Mouse (Mus musculus) frontal cortex, adult 2 months (tissue): ENCODE measurements around the gene Kcnk1. TPM values are rescaled to one million over a fixed set of nuclear protein-coding genes. Genes with fewer than 3 reads are reported as not detected.

Experiments used
- DNase-seq, 2 experiments: peaks; one replicate each; pipeline ENCODE4 v3.0.0; 2022; ENCODE audit warnings: low spot score in 1 of 2; ENCODE audit errors: extremely low spot score in 1 of 2
- polyA plus RNA-seq: library from polyadenylated mRNA; depleted of rRNA; stranded (reverse); fragments of >200 nt; gene quantifications from 2 replicates; pipeline ENCODE4 v1.2.3, GENCODE M21; 2012; rRNA removed

Gene Kcnk1
- polyA plus RNA-seq, 1 experiment, result 85.7 TPM

DNA sequence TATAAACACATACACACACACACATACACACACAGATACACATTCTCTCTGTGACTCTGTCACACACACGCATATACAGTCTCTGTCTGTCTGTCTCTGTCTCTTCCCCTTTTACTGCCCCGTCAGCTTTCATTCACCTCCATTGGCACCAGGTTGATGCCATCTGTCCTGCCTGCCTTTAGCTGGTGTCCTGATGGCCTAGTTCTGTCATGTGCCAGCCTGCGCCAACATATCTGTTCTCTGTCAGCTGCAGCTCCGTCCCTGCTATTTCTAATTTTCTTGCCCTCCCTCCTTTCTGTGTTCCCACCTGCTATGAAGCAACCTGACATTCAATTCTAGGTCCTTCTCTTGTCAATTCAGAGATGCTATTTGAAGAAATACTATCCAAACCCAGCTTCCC, 40.1 kb downstream of the Kcnk1 start:
- DNase-seq, result no peak

DNA sequence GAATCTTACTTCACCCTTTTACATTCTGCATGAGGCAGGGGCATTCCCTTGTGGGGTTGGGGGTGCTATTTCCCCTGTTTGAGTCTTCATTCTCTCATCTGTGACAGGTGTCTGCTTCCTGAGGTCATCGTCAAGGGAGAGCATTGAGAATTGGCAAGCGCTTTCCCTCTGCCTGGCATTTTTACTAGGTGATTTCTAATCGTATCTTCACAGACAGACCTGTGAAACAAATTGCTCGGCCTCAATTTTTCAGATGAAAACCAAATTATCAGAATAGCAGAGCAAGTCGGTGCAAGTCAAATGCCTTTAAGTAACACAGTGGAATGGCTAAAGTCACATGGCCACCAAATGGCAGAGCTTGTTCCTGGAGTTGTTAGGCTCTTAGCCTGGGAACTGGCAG, 41.4 kb downstream of the Kcnk1 start:
- no peak for DNase-seq

DNA sequence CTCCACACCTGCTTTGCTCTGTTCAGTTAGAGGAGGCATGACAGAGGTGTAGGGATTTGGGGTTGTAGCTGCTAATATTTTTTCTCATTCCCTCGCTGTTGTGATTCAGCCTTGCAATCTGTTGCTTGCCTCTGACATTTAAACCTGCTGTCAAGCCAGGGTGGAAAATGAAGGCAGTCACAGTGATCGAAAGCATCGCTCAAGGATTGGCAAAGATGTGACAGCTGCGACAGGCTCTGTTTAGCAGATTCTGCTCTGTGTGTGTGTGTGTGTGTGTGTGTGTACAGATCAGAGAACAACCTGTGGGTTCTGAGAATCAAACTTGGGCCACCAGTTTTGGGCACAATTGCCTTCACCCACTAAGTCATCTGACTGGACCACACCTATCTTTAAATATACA, 50.8 kb downstream of the Kcnk1 start:
- DNase-seq, result no peak

DNA sequence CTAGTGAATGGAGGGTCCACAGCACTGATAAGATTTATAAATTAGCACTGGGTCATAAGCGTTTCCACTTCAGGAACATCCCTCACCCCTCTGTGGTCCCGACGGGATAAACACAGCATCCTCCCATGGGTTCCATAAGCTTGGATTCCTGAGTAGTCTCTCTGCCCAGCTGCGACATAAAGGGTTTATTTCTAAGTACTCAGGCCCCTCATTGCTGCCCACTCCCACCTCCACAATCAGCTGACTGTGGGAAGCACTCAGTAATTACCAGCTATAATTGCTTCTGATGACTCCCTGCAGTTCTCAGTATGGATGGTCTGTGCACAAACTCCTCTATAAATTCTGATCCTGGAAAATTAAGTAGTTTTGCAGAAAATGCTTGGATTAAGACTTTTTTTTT, 58.9 kb downstream of the Kcnk1 start:
- no peak for DNase-seq

DNA sequence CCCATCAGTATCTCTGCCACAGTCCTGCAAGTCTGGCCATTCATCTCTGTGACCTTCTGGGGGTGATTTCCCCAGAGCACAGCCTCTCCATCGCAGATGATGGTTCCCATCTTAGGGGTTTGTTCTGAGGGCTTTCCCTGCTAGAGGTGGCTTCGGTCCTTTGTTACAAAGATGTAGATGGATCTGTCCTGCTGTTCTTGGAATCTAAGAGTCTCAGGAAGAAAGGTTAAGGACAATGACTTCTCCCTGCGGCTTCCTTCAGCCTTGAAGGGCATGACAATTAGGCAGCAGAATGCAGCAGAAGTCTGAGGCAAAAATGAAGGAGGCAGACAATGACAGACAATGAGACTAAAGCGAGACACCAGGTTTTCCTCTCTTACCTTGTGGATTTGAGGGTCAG, 63.9 kb downstream of the Kcnk1 start:
- DNase-seq, result no peak

DNA sequence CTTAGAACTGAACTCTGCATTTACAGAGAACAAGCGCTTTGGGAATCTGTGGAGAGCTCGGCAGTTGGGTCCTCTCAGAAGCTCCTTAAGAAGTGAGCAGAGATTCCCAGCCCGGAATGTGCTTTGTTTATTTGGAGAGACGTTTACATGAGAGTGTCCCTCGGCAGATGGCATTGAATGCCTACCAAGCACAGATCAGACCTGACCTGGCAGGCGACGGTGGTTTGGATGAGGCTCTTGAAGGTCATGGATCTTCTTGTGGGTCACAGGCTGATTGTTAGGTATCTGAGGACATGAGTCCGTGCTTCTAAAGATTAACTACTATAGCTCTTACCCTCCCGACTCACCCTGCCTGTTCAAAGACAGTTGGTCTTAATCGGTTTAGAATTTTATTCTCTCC, 67.9 kb downstream of the Kcnk1 start:
- no peak for DNase-seq

DNA sequence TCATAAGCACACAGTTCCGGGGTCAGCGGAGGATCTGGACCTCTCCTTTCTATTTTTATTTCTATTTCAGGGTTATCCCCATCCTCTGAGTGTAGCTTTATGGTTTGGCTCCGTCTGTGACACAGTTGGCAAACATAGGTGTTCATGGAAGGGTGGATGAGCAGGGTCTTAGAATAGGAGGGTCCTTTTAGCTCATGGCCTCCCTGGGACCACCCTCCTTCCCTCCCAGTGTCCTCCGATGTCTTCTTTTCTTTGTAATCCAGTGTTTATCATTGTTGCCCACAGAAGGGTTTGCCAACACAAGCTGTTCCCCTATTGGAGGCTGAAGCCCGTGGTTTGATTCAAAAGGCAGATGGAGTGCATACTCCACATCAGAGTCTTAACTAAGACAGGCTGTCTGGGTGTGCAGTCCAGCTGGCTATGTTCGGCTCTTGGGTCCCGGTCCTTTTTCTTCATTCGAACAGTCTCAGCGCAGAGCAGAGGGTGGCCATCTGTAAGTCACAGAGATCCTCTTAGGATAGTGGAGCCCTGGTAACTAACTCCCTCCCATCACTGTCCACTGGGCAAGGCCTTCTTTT, 69.0 kb downstream of the Kcnk1 start:
- DNase-seq, result no peak

DNA sequence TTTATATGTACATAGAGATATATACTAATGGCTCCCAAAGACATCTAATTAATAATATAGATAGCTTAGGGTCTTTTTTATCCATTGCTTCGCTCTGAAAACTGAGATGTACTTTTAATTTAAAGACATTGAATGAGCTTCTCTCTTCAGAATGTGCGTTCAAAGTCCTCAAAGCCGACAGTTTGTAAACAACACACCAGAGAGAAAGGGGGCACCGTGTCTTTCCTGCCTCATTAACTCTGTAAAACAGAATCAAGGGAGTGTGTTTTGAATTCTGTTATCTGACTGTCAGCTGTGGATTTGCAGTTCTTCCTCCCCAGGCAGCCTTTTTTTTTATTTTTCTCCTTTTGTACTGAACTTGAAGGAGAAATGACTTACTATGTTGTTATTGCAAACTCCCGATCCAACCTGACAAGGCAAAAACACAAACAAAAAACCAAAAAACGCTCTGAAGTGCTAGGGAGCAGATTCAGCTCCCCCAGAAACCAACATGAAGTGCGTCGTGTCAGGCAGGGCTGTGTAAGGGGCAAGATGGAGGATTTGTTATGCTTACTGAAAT, 69.7 kb downstream of the Kcnk1 start:
- no peak for DNase-seq

DNA sequence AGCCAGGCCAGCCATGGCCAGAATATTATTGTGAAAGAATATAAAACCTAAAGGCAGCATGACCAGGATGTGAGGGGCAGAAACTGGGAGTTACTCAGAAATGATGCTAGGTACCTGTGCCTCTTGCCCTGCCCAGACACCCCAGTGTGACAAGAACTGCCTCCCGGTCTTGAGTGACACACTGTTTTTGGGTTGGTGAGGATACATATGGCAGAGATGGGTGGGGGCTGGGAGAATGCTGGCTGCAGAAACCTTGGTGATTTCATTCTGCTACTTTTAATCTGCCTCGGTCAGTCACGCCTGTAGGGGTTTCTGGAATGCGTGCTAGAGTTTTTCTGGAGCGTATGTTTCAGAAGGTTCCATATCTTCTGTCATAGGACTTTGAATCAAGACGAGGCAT, 72.3 kb downstream of the Kcnk1 start:
- DNase-seq, result no peak

DNA sequence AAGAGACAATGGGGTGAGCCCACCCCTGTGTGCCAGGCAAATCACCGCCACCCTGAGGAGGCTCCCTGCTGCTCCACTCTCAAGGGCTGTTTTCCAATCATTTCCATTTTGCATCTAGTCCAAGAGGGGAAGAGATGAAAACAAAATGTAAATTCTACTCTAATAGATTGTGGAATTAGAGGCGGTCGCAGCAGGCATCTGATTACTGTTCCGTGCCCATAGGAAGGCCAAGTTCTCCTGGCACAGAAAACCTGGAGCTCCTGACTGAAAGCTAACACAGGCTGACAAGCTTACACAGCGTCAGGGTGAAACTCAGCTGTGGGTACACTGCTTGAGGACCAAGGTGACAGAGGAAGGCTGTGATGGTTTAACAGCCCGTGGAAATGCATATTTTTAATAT, 73.2 kb downstream of the Kcnk1 start:
- no peak for DNase-seq

DNA sequence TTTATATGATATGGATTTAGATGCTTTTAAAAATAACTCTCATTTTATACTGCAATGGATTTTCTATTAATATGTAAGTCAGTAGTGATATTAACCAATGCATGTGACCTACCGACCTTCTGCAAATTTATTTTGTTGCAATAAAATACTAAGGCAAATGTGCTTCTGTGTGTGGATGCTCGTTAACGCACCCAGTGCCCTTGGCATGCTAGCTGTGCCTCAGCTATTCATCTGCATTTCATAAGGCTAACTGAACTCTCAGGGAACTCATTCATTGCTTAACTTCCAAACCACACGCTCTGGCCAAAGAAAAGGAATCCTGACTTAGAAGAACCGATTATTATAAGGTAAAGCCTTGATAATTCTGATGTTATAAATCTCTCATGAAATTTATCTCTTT, 77.7 kb downstream of the Kcnk1 start:
- no peak for DNase-seq

DNA sequence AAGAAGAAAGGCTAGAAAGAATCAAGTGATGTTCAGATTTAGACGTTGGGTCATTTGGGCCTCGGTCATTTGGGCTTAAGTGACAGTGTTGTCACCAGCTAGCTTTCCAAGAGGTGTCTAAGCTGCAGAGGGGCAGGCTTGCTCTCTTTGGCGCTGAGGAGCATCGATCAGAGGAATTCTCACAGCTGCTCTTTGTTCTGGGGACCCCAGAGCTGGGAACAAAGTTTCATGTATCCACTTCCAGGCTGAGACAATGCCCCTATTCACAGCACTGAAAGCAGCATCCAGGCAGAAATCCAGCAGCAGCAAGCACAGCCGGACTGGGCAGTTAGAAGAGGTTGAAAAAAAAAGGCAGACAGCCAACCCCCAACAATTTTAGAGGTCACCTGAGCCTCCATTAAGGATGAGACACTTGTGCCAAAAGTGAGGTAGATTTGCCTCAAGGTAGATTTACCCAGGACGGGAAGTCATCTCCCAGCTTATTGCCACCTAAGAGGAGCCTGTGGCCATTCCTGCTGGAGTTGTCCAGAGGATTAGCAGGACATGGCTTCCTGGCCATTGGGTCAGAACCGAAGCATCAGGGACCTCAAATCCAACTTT, 78.3 kb downstream of the Kcnk1 start:
- DNase-seq, result peak in 1 of 2 experiments; percentile 56

DNA sequence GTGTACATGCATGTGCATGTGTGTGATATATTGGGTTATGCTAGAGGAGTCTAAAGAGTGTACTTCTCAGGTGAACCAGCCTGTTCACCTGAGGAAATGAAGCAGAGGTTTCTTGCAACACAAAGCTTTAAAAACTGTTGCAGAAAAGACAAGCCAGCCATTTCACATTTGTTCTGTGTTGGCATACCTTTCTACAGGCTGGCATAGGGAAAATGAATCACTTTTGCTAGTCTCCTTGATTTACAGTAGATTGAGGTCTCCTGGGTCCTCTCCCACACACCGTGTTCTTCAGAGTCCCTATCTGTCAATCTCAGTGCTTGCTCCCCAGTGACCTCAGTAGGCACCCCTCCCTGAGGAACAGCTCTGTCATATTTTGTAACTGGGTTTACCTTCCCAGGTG, 79.1 kb downstream of the Kcnk1 start:
- no peak for DNase-seq

DNA sequence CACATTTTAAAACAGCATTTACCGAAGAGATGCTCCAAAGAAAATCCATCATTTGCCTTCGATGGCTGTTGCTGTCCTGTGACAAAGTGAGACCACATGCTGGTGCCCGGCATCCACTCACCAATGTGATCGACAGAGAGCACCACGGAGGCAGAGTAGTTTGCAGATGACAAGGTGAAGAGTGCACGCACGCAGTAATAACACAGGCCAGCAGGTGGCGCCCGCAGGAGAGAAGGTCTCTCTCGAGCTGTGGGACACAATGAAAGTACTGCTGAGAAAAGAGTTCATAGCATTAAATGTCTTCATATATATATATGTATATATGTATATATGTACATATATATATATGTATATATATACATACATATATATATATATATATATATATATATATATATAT, 80.4 kb downstream of the Kcnk1 start:
- peak in 1 of 2 experiments; percentile 91 for DNase-seq

Other genes starting within 250 kb of the Kcnk1 start
- gene Pcnx2, start 96.9 kb upstream of the Kcnk1 start, polyA plus RNA-seq, result 45.5 and 47.8 TPM in 2 replicates
- 1.4 and 1.5 TPM in 2 replicates for gene Map3k21, start 84.7 kb upstream of the Kcnk1 start, polyA plus RNA-seq